Mouse (Mus musculus): ENCODE measurements at regions not wholly inside any gene's neighbourhood (a gene's known extent, or its start where the extent isn't known, plus 50 kb on each side); places are given as distances from the start of the nearest gene placed in this dataset.

DNA sequence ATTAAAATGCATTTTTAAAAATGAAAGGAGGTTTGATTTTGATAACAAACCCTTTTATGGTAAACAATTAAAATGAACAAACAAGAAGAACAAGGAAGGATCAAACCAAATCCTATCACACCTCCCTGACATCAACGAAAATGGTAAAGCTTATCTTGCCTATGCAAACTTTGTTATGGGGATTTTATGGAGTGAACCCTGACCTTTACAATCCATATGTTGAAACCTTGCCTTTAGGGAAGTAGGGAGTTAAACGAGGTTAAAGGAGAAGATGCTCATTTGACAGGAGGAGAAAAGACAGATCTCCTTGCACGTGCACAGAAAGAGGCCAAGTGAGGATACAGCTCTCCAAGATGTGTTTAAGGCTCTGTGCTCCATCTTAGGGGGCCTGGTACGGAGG lies 379.5 kb upstream of the Dab2 start:
- no peak overlapping the region for H3K9ac ChIP-seq (ENCODE audit: insufficient read depth, low read depth)
- no peaks in the 10 kb centered on the region for H3K4me1 ChIP-seq (ENCODE audit: control insufficient read depth in 1 of 2, insufficient read depth in 2 of 2)
- in situ Hi-C loops (cut with MboI; ENCODE audit: low pct_ligation_motif_present, low pct_unique_long_range_greater_than_20kb, low sequenced_read_pairs), result no loop called here
- H3K36me3 ChIP-seq (replicated peaks in 1 of 2; ENCODE audit: control insufficient read depth in 1 of 2, insufficient read depth in 1 of 2, low read length in 1 of 2), result no peaks in the 10 kb centered on the region
- no peaks in the 10 kb centered on the region for H3K79me2 ChIP-seq (replicated peaks; ENCODE audit: control insufficient read depth, extremely low read depth, insufficient read depth, poor library complexity, severe bottlenecking)
- DNase-seq (ENCODE audit: extremely low read depth), result no peak
- H3K4me3 ChIP-seq (replicated peaks in 1 of 3; ENCODE audit: low read depth in 2 of 3, low read length in 2 of 3, poor library complexity in 1 of 3), result no peak overlapping the region
- H3K27ac ChIP-seq (ENCODE audit: insufficient read depth, low read depth), result no peak overlapping the region
- dilution Hi-C loops (cut with MboI; ENCODE audit: extremely low pct_ligation_motif_present, extremely low pct_unique_long_range_greater_than_20kb, low sequenced_read_pairs), result no loop called here
- TF ChIP-seq CHD2 (IDR thresholded peaks at IDR 0.05; ENCODE audit: low read length), result no peak
- TF ChIP-seq TCF12 (IDR thresholded peaks at IDR 0.05; ENCODE audit: low read depth, low read length), result no peak
- TF ChIP-seq SIN3A (IDR thresholded peaks at IDR 0.05; ENCODE audit: low read length), result no peak
- TF ChIP-seq RAD21 (IDR thresholded peaks at IDR 0.05; ENCODE audit: low read depth, low read length), result no peak
- TF ChIP-seq ETS1 (conservative IDR thresholded peaks at IDR 0.05; ENCODE audit: low read depth, low read length), result no peak
- no peak for TF ChIP-seq HCFC1 (IDR thresholded peaks at IDR 0.05; ENCODE audit: low read depth, low read length)
- TF ChIP-seq ELF1 (IDR thresholded peaks at IDR 0.05; ENCODE audit: low read depth, low read length), result no peak
- TF ChIP-seq USF2 (conservative IDR thresholded peaks at IDR 0.05; ENCODE audit: low read depth, low read length), result no peak
- TF ChIP-seq CTCF (conservative IDR thresholded peaks at IDR 0.05 in 1 of 2, IDR thresholded peaks at IDR 0.05 in 1 of 2; ENCODE audit: low read depth in 2 of 2, low read length in 2 of 2), result no peak
- TF ChIP-seq ZNF384 (IDR thresholded peaks at IDR 0.05; ENCODE audit: low read depth, low read length), result no peak
- TF ChIP-seq KAT2A (IDR thresholded peaks at IDR 0.05; ENCODE audit: insufficient replicate concordance, low read length), result no peak
- no peak for TF ChIP-seq IRF4 (IDR thresholded peaks at IDR 0.05; ENCODE audit: low read depth, low read length)
- TF ChIP-seq BHLHE40 (IDR thresholded peaks at IDR 0.05; ENCODE audit: low read depth, low read length), result no peak
- no peak for TF ChIP-seq MAX (IDR thresholded peaks at IDR 0.05; ENCODE audit: low read length)
- no peak for TF ChIP-seq GABPA (IDR thresholded peaks at IDR 0.05; ENCODE audit: insufficient replicate concordance, low read depth, low read length)
- no peaks in the 10 kb centered on the region for H3K9me3 ChIP-seq (replicated peaks; ENCODE audit: low read length)
- H3K4me2 ChIP-seq (ENCODE audit: insufficient read depth, low read depth, poor library complexity, severe bottlenecking), result no peak overlapping the region; the same call in 1 of the 2 replicates
- no peaks in the 10 kb centered on the region for H3K27me3 ChIP-seq (replicated peaks)

DNA sequence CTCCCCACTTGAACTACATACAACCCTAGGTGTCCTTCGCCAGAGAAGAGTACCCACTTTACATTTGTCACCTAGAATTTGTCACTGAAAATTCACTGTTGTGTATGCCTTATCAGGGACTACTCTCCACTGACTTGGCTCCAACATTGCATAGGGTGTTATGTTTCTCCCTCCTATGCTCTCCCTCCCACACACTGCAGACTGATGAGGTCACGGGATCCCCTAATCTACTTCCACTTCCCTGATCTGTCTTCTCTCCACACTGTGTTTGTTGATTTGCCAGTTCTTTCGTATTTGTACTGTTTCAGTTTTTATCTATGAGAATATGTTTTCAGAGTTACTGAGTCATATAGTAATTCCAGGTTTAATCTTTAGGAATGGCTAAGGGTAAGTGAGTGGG lies 371.8 kb upstream of the Dab2 start:
- dilution Hi-C loops (cut with MboI; ENCODE audit: extremely low pct_ligation_motif_present, extremely low pct_unique_long_range_greater_than_20kb, low sequenced_read_pairs), result no loop called here

More for the DNA sequence above, 371.8 kb upstream of the Dab2 start:
- Histone ChIP-seq H3K79me2 (replicated peaks; ENCODE audit: control insufficient read depth, extremely low read depth, insufficient read depth, poor library complexity, severe bottlenecking) (no peaks in the 10 kb centered on the region), H3K9ac (ENCODE audit: insufficient read depth, low read depth) (no peak overlapping the region), H3K36me3 (replicated peaks in 1 of 2; ENCODE audit: control insufficient read depth in 1 of 2, insufficient read depth in 1 of 2, low read length in 1 of 2) (no peaks in the 10 kb centered on the region), H3K27ac (ENCODE audit: insufficient read depth, low read depth) (no peak overlapping the region), H3K27me3 (replicated peaks) (no peaks in the 10 kb centered on the region), H3K4me1 (ENCODE audit: control insufficient read depth in 1 of 2, insufficient read depth in 2 of 2) (no peaks in the 10 kb centered on the region), H3K9me3 (replicated peaks; ENCODE audit: low read length) (no peaks in the 10 kb centered on the region), H3K4me2 (ENCODE audit: insufficient read depth, low read depth, poor library complexity, severe bottlenecking) (peak overlapping the region; percentile 24; the same call in 1 of the 2 replicates), H3K4me3 (replicated peaks in 1 of 3; ENCODE audit: low read depth in 2 of 3, low read length in 2 of 3, poor library complexity in 1 of 3) (no peak overlapping the region)
- in situ Hi-C loops (cut with MboI; ENCODE audit: low pct_ligation_motif_present, low pct_unique_long_range_greater_than_20kb, low sequenced_read_pairs), result no loop called here
- TF ChIP-seq HCFC1 (IDR thresholded peaks at IDR 0.05; ENCODE audit: low read depth, low read length), result no peak
- no peak for TF ChIP-seq CTCF (conservative IDR thresholded peaks at IDR 0.05 in 1 of 2, IDR thresholded peaks at IDR 0.05 in 1 of 2; ENCODE audit: low read depth in 2 of 2, low read length in 2 of 2)
- no peak for TF ChIP-seq E2F4 (IDR thresholded peaks at IDR 0.05; ENCODE audit: insufficient replicate concordance, low read depth, low read length)
- TF ChIP-seq ELF1 (IDR thresholded peaks at IDR 0.05; ENCODE audit: low read depth, low read length), result no peak
- no peak for TF ChIP-seq TBP (conservative IDR thresholded peaks at IDR 0.05; ENCODE audit: low read depth, low read length)
- TF ChIP-seq POLR2A (IDR thresholded peaks at IDR 0.05; ENCODE audit: low read depth, low read length), result no peak
- TF ChIP-seq MAFK (IDR thresholded peaks at IDR 0.05; ENCODE audit: insufficient replicate concordance, low read length), result no peak
- no peak for TF ChIP-seq ZC3H11A (IDR thresholded peaks at IDR 0.05; ENCODE audit: low read depth, low read length)
- TF ChIP-seq MYC (IDR thresholded peaks at IDR 0.05; ENCODE audit: low read depth, low read length), result no peak
- TF ChIP-seq SIN3A (IDR thresholded peaks at IDR 0.05; ENCODE audit: low read length), result no peak
- no peak for TF ChIP-seq CHD1 (IDR thresholded peaks at IDR 0.05; ENCODE audit: low read depth, low read length)
- TF ChIP-seq MAZ (IDR thresholded peaks at IDR 0.05; ENCODE audit: low read depth, low read length), result no peak
- TF ChIP-seq ZNF384 (IDR thresholded peaks at IDR 0.05; ENCODE audit: low read depth, low read length), result no peak
- no peak for TF ChIP-seq ZKSCAN1 (IDR thresholded peaks at IDR 0.05; ENCODE audit: borderline replicate concordance, low read depth, low read length)
- no peak for TF ChIP-seq MAX (IDR thresholded peaks at IDR 0.05; ENCODE audit: low read length)
- TF ChIP-seq RAD21 (IDR thresholded peaks at IDR 0.05; ENCODE audit: low read depth, low read length), result no peak
- TF ChIP-seq MXI1 (IDR thresholded peaks at IDR 0.05; ENCODE audit: low read depth, low read length), result no peak
- TF ChIP-seq UBTF (IDR thresholded peaks at IDR 0.05; ENCODE audit: low read depth, low read length), result no peak
- TF ChIP-seq TCF12 (IDR thresholded peaks at IDR 0.05; ENCODE audit: low read depth, low read length), result no peak
- no peak for DNase-seq (ENCODE audit: extremely low read depth)
